Mouse (Mus musculus): Measurements from ENCODE around the gene Amer2. TPM values are rescaled to one million over a fixed set of nuclear protein-coding genes. Genes with fewer than 3 reads are reported as not detected.

Amer2 gene
- total RNA-seq, 2 experiments from 2014 or later = 0.09 TPM; not detected in 1

DNA sequence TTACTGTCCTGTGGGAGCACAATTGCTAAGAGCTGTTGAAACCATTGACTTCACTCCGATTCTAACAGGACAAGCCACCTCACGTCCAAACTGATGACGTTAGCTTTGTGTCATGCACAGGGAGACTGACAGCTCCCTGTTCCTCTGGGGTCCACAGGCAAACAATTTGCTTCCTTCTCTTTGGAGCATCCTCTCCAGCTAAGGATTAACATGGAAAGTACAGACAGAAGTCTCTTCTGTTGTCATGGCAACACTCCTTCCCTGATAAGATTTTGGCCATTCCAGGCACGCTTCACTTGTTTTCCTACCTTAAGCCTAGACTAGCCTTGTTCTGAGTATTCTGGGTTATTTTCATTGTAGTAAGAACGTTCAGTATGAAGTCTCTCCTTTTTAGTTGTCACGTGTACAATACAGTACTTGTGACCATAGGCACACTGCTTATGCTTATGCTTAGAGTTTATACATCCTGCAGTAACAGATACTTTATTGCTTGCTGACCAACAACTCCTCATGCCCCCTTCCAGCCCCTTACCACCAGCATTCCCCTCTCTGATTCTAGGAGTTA, 12.1 kb downstream of the Amer2 start:
- no peak for ATAC-seq (replicated peaks; ENCODE audit: low FRiP score, low TSS enrichment, poor library complexity, severe bottlenecking)

DNA sequence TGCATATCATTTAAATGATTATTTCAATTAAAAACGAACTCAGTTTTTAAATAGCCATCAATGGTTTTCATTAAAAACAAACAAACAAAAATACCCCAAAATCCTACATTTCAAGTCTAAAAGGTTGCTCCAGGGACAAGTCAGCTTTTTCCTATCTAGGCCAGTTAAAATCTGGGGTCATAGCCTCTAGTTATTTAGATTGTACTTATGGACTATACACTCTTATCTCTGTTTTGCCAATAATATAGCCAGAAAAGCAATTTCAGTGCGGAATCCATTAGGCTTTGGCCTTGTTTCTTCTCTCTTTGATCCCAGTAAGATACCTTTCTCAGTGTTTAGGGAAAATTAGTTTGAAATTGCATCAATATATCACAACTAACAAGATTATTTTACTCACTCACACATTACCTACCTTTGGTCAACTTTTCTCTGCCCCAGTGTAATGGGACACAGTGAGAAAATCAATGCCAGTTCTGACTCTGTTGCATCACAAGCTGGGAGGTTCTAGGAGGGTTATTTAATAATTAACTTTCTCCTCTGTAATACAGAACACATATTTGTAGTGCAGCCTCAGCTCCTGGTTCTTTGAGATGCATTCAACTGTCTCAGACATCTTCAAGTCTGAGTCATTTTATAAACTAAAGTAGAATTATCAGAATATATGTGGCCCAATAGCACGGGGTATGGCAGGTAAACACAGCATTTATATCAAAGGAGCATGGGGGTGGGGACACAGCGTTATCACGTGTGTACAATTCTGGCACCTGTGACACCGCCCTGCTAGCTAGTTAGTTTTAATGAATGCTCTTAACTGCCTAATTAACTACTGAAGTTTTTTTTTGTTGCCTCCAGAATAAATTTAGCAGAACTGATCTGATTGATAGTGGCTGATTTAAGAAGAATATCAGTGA, 13.8 kb downstream of the Amer2 start:
- ATAC-seq (replicated peaks; ENCODE audit: low FRiP score, low TSS enrichment, poor library complexity, severe bottlenecking) = no peak

DNA sequence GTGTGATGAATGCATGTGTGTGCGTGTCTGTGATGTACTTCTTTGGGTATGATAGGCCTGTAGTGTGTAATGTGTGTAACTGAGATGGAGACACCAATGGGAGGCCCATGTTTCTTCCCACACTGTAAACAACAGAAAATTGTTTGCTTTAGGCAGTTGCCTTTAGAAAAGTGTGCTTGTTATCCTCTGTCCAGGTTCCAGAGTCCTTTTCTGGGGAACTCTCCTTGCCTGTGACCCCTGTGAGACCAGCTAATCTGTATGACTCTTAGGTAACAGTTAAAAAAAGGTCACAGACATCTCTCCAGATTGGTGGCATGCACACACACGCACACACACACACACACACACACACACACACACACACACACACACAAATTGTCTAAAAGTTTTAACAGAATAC, 15.3 kb downstream of the Amer2 start:
- ATAC-seq (replicated peaks; ENCODE audit: low FRiP score, low TSS enrichment, poor library complexity, severe bottlenecking) = no peak

DNA sequence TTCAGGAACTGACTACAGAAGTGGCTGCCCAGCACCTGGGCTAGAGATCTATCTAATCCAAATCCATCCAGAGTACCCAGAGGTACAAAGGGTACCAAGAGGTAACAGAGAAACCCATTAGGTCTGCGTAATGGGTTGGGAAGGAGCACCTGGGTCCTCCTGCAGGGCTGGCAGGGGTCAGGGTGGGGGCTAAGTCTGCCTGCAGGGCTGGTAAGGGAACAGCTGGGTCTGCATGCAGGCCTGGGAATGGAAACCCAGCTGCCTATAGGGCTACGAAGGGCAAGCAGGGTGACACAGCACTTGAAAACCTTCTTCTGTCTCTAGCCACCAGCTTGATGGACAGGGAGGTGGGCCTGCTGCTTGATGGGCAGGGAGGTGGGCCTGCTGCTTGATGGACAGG, 19.1 kb downstream of the Amer2 start:
- ATAC-seq (replicated peaks; ENCODE audit: low FRiP score, low TSS enrichment, poor library complexity, severe bottlenecking) = no peak

DNA sequence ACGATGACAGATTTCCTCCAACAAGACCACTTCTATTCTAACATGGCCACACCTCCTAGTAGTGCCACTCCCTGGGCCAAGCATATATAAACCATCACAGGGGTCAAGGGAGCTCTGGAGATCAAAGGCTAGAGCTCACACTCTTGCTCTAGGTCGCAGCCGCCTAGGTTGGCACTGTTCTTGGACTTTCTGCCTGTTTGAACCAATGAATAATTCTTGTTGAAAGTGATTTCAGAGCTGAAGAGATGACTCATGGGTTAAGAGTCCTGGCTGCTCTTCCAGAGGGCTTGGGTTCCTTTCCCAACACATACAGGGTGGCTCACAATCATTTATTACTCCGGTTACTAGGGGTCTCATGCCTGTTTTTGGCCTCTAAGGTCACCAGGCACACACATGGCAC, 24.3 kb downstream of the Amer2 start:
- ATAC-seq (replicated peaks; ENCODE audit: low FRiP score, low TSS enrichment, poor library complexity, severe bottlenecking) = no peak

DNA sequence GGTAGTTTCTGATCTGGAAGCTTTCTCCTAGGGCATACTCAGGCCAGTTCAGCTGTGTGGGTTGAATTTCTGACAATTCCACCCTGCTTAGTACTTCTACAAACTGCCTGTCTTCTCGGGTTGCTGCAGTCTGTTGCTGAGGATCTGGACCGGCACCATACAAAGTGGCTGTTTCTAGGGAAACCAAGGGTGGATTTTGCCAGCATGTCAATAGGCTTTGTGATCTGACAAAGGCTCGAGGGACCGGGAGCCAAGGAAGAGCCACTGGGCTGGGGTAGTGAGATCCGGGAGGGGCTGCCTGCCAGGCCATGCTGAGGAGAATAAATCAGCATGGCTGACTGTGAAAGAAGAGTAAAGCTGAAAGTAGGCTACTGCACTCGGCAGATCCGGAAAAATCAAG, 25.8 kb downstream of the Amer2 start:
- no peak for ATAC-seq (replicated peaks; ENCODE audit: low FRiP score, low TSS enrichment, poor library complexity, severe bottlenecking)

DNA sequence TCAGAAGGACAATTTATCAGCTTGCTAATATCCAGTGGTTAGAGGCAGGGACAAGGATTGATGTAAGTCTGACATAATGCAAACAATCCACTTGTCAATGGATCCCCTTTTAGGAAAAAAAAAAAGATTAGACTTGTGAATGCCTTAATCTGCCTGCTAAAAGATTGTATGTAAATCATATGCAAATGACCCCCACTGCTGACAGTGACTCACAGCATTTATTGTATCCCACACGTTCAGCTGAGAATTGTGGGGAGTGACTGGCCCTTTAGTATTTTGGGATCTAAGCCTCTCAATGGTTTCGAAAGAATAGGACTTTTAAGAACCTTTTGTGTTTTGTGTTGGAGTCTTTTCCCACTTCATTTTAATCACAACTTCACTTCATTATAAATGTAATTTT, 30.2 kb downstream of the Amer2 start:
- ATAC-seq (replicated peaks; ENCODE audit: low FRiP score, low TSS enrichment, poor library complexity, severe bottlenecking) = no peak

DNA sequence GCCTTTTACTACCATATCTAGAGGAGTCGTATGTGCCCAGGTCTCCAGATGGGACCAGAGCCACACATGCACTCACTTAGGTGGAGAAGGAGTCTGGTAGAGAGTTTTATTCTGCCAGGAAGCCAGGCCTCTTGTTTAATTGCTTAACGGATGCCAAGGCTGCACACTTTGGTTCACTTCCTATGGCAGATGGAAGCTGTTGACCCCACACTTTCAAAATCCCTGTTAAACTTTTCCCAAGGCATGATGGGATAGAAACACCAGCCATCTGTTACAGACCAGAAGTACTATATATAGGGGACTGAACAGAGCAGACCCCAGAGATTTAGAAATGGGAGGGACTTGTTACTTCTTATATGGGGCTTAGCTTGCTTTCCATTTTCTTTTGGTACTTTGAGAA, 32.8 kb downstream of the Amer2 start:
- no peak for ATAC-seq (replicated peaks; ENCODE audit: low FRiP score, low TSS enrichment, poor library complexity, severe bottlenecking)

DNA sequence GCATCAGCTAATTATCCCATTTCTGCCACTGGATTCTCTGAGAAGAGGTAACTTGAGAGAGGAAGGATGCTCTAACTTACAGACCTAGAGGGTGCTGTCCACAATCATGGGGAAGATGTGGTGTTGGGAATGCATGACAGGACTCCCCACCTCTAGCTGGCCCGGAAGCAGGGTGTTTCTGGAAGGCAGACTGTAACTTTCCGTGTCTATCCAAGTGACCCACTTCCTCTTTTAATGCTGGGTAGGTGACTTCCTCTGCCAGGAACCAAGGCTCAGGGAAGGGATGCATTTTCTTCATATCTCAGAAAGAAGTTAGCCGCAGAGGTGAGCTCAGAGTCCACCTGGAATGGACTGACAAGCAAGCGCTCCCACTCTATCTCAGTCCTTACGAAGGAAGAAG, 33.5 kb downstream of the Amer2 start:
- ATAC-seq (replicated peaks; ENCODE audit: low FRiP score, low TSS enrichment, poor library complexity, severe bottlenecking) = no peak

DNA sequence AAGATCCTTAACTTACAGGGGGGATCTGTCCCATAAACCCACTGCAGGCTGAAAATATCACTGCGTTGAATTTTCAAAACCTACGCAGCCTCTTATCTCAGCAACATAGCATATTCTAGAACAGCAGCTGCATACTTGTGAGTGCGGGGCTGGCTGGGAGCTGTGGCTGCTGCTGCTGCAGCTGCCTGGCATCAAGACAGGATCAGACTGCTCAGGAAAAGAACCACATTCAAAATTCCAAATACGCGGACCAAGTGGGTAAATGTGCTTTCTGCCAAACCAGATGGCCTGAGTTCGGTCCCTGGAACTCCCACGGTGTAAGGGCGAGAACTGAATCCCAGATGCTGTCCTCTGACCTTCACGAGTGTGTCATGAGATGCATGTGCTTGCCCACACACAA, 34.3 kb downstream of the Amer2 start:
- ATAC-seq (replicated peaks; ENCODE audit: low FRiP score, low TSS enrichment, poor library complexity, severe bottlenecking) = no peak

DNA sequence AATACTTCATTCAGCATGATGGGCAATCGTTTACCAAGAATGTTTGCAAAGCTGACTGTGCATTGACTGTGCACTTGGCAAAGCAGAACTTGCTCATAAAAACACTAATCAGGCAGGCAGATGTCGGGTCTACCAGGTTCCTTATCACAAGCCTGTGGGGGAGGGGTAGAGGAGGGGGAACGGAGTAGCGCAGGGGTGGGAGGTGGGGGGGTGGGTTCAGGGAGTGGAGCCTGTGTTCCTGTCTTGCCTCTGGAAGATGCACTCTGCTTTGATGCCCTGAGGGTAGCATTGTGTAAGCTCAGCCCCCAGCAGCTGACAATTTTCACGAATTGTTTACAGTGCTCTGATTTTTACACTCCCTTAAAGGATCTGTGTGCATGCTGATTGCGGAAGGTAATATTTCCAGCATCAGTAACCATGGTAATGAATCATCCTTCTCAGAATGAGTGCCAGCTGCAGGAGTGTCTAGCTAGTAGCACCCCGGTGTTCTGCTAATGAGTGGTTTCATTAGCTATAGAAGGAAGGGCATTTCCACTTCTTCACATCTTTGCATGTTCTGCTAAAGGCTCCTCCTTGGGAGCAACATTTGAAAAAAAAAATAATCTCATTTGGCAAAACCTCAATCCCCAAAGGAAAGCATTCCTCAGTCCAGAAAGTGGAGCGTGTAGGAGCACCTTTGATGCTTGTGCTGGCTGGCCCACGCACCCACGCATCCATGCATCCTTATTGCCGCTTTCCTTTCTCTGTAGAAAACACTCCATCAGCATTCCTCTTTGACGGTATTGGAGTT, 36.8 kb downstream of the Amer2 start:
- no peak for ATAC-seq (replicated peaks; ENCODE audit: low FRiP score, low TSS enrichment, poor library complexity, severe bottlenecking)

DNA sequence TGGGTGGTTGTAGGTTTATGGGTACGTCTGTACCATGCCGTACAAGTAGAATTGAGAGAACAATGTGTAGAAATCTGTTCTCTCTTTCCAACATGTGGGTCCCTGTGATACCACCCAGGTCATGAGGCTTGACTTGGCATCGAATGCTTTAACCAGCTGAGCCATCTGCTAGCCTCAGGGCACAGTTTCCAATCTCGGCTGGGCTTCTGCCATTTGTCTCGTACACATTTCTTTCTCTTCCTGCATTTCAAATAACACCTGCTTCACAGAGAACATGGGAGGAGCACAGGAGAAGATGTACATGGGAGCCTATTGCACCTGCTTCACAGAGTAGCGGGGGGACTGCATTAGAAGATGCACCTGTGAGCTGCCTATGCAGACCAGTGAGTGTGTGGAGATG, 38.2 kb downstream of the Amer2 start:
- no peak for ATAC-seq (replicated peaks; ENCODE audit: low FRiP score, low TSS enrichment, poor library complexity, severe bottlenecking)

DNA sequence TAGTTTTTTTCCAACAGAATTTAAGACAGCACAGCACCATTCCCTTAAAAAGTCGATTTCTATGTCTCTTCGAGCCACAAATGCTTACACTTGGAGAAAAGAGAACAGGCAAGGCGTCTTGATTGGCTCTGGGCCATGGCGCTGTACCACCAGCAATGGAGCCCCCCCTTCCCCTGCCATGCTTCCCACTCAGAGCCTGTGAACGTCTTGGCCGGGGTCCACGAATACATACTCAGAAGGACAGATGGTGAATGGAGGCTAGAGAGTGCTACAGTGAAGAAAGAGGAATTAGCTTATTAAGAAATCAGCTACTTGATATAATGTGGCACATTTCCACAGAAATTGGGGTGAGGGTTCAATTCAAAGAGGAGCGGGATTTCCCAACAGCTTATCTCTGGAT, 41.6 kb downstream of the Amer2 start:
- ATAC-seq (replicated peaks; ENCODE audit: low FRiP score, low TSS enrichment, poor library complexity, severe bottlenecking) = no peak

DNA sequence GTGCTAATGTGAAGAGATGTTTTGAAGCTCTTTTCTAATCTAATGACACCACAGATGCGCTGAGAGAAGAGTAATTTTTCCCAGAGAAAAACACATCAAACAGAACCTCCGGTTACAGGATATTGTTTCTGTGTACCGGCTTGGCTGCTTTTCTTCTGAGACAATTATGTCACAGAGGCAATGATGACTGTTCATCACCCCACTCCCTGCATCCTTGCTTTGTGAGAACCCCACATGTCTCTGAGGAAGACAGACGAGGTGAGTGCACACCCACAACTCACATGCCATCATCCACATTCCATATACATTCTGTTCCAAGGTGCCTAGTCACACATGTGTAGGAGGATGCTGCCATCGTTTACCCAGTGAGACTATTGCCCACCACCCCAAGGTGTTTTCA, 44.9 kb downstream of the Amer2 start:
- no peak for ATAC-seq (replicated peaks; ENCODE audit: low FRiP score, low TSS enrichment, poor library complexity, severe bottlenecking)

DNA sequence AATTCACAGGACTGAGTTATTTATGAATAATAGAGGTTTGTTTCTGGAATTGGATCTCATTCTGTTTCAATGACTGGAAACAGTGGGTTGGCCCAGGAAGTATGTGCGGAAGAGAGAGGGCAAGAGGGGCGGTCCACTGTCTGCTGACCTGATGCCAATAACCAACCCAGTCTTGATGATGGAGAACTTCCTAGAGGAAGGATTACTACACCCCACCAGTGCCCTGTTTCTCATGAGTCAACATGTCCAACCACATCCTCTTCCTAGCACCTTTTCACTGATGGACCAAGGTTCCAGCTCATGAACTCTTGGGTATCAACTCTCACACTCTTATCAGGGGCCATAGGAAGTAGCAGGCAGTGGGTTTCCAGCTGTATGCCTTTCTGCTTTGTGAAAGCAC, 49.9 kb downstream of the Amer2 start:
- no peak for ATAC-seq (replicated peaks; ENCODE audit: low FRiP score, low TSS enrichment, poor library complexity, severe bottlenecking)

DNA sequence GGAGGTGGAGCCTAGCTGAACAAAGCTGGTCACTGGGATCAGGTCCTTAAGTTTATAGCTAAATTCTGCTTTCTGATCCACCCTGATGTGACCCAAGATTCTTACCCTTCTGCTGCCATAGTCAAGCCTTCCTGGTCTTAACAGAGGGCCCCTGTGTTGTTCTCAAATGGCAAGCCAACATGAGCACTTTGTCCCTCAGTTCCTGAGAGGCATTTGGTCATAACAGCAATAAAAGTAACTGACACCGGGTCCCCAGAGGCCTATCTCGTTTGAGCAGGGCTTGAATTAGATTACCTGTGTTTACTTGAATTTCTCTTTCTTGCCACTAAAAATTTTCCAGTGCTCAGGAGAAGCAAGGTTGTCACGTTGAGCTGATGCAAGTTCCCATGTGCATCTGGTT, 51.1 kb downstream of the Amer2 start:
- no peak for ATAC-seq (replicated peaks; ENCODE audit: low FRiP score, low TSS enrichment, poor library complexity, severe bottlenecking)

DNA sequence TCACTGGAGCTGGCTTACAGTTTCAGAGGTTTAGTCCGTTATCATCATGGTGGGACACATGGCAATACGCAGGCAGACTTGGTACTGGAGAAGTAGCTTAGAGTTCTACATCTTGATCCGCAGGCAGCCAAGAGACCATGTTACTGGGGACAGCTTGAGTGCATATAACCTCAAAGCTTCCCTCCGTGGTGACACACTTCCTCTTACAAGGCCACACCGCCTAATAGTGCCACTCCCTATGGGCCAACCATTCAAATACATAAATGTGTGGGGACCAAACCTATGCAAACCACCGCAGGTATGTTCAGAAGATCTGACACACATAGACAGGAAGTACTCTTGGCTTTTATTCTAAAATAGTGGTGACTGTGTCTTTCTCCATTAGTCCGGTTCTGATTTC, 52.5 kb downstream of the Amer2 start:
- no peak for ATAC-seq (replicated peaks; ENCODE audit: low FRiP score, low TSS enrichment, poor library complexity, severe bottlenecking)

DNA sequence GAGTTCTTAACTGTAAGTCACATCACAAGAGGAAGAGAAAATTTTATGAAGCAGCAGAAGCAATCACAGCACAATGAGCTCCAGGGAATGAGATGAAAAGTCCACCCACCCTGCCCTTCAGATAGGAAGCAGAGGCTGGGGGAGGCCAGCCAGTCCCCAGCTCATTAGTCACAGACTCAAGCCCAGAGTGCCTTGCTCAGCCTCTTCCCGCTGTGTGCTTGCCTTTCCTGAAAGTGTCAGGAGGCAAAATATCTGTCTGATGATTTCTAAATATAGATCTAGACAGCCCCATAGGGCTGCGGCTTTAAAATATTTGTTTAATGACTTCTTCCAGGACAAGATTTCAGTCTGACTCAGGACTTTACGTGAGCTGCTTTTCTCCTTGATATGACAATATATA, 54.8 kb downstream of the Amer2 start:
- no peak for ATAC-seq (replicated peaks; ENCODE audit: low FRiP score, low TSS enrichment, poor library complexity, severe bottlenecking)

DNA sequence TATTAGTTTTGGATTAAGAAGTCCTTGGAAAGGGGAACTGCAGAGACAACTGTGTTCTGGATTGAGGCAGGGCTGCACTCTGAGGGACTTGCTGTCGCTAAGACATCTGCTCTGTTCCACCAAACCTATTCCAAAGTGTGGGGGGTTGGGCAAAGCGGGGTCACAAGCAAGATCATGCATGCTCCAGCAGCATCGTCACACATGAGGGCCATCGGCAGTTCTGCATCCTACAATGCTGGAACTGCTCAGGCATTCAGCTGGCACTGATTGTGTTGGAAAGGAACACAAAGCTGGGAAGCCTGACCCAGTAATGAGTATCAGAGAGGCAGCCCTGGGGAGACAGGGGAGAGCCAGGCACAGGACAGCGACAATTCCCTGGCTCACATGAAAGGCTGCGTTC, 56.5 kb downstream of the Amer2 start:
- no peak for ATAC-seq (replicated peaks; ENCODE audit: low FRiP score, low TSS enrichment, poor library complexity, severe bottlenecking)

DNA sequence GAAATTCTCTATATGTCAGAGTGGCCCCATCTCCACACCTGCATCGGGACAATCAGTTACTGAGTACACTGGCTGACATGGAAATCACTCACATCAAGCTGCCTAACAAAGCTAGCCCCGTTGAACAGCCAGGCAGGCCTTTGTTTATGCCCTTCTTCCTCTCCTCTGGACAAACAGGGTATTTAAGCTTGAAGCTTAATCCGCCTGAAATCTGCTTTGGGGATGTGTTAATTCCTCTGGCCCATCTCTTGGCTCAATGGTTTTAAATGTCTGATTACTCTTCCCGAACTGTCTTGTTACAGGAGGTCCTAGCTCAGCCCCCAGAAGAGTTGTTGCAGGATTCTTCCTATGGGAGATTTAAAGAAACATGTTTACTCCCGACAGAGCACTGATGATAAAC, 58.5 kb downstream of the Amer2 start:
- no peak for ATAC-seq (replicated peaks; ENCODE audit: low FRiP score, low TSS enrichment, poor library complexity, severe bottlenecking)

DNA sequence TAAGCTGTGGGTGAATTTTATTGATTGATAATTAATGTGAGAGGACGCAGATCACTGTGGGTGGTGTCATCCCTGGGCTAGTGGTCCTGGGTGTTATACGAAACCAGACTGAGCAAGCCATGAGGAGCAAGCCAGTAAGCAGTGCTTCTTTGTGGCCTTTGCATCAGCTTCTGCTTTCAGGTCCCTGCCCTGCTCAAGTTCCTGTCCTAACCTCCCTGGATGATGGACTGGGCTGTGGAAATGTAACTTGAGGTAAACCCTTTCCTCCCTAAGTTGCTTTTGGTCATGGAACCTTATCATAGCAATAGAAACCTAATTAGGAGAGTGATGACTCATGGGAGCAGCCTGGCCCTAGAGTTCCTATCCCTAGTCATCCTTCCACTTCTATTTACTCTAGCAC, 59.1 kb downstream of the Amer2 start:
- ATAC-seq (replicated peaks; ENCODE audit: low FRiP score, low TSS enrichment, poor library complexity, severe bottlenecking) = no peak
